Mouse (Mus musculus) lung, postnatal 10 days (tissue): ENCODE data around the gene Gm14137.

ENCODE experiments used
- DNase-seq: peaks from one replicate; pipeline ENCODE4 v3.0.0; 2021

Gm14137 gene

DNA sequence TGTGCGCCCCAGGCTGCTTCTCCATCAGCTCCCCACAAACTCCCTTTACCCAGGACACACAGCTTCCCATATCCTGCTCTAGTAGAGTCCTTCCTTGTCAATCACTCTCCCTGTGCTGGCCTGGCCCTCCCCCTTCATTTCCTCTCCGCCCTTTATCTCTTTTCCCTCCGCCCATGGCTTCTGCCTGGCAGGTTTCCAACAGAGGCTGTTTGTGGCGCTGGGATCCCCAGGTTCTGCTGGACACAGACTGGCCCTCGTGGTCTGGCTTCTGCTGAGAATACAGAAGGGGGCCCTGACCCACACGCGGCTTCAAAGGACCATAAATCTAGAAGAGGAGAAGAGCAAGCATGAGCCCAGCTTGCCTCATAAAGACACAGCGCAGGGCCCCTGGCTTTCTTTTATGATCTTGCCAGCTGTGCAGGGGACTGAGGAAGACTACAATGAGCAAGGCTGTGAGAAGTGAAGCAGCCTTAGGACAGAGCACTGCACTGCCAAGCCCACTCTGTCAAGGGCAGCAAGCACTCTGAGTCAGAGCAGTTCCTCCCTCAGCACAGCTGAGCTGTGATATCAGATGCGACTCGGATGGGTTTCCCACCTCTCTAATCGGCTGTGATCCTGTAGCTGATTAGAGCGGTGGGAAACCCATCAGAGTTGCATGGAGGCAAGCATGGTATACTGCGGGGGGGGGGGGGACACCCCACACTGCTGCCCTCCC, 1.3 kb upstream of the Gm14137 start:
- DNase-seq, result peak; percentile 90

DNA sequence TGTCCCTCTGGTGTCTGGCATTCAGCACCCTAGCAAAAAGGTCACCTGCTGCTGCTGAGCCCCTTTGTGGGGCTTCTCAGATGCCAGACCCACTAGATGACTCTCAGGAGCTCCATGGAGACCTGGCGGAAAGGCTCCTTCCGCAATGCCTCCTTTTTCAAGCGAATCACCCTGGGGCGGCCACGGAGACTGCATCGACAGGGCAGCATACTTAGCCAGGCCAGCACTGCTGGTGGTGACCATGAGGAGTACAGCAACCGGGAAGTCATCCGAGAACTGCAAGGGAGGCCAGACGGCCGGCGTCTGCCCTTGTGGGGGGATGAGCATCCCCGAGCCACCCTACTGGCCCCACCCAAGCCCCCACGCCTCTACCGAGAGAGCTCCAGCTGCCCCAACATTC, 557 bp downstream of the Gm14137 start:
- DNase-seq, result no peak

- DNase-seq, result peak; percentile 36
These were observed 1.3 kb downstream of the Gm14137 start for GRCm38 (mm10) chr2:119175614-119176013.

DNA sequence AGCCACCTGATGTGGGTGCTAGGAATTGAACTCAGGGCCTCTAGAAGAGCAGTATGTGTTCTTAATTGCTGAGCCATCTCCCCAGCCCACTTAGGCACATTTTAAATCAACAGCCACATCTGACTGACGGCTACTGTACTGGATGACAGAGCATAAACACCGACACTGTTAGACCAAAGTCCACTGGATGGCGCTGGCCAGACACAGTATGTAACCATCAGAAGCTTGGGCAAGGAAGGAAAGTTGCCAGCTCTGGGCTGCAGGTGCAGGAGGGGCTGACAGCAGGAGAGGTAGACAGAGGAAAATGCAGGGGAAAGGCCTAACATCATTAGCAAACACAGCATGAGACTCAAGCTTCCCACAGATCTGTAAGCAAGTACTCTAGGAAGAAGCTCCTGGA, 2.5 kb downstream of the Gm14137 start:
- DNase-seq, result no peak

DNA sequence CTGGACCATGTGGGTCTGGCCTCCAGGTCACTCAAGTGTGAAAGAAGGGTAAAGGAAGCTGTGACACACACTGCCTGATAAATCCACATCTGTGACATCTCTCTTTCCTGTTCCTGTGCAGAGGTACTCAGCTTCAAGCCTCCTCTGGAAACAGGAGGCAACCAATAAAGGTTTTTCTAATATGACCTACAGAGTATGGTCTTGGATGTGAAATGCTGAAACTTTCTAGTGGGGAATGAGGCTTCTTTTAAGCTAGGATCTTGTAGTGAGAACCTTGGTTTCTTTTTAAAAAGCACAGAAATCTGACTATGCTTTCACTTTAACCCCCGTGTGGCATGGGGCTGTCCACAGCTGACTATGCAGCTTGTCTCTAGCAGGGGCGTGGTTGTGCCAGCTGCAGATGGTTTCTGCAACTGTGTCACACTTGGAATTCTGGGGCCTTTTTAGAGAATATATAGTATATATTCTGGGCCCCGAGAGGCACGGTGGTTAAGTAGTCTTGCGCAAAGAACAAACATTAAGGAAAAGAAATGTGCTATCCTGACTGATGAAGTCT, 3.2 kb downstream of the Gm14137 start:
- DNase-seq, result no peak

DNA sequence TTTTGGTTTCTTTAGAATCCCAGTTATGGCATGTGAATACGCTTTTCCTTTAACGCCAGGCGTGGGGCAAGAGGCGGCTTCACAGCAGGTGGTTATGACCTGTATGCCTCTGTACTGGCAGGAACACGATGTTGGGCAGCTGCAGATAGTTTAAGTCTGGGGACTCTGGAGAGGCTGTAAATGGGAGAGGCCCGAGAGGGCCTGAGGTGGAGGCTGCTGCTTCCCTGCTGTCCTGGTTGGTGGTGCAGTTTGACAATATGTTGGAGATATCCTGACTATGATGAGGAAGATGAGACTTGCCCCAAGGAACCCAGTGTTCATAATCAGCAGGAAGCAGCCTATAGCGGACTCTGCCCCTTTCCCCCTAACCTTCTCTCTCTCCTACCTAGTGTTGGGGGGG, 8.6 kb downstream of the Gm14137 start:
- no peak for DNase-seq

DNA sequence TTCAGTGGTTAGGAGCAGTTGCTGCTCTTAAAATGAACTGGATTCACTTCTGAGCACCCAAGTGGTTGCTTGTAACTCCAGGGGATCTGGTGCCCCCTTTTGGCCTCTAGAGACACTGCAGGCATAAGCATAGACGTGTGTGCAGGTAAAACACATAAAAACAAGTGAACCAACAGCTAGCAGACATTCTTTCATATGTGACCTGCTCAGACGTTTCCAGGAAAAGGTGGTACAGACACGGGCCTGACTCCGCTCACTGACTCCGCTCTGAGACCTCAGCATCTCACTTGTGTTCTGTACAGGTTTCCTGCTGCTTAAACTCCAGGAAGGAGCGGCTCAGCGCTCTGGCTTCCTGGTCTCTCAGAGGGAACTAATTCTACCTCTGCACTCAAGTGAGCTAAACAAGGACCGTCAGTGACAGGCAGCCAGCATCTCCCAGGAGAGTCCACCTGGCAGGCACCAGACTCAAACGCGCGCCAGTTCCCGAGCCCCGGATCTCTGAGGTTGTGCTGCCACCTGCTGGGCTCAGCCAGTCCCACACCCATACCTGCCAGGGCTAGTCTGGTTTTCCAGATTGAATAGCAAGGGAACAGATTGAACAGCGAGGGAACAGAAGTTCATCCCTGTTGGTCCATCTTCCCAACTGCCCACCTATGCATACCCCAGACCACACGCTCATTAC, 14.9 kb downstream of the Gm14137 start:
- DNase-seq, result peak; percentile 88

DNA sequence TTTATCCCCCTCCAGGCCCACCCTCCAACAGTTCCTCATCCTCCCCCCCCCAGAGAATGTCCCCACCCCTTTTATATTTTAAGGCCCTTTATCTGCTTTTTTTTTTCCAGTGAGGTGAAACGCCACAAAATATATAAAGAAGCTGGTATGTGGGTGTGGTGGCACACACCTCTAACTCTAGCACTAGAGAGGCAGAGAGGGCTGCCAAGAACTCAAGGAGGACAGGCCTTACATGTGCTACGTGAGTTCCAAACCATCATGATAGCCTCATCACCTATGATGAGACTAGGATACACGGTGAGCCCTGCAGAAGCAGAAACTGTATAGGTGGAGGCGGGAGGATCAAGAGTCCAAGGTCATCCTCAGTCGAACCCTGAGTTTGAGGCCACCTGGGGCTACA, 16.7 kb downstream of the Gm14137 start:
- DNase-seq, result no peak

GRCm38 (mm10) chr2:119194140-119194539, 19.8 kb downstream of the Gm14137 start:
- DNase-seq, result no peak

DNA sequence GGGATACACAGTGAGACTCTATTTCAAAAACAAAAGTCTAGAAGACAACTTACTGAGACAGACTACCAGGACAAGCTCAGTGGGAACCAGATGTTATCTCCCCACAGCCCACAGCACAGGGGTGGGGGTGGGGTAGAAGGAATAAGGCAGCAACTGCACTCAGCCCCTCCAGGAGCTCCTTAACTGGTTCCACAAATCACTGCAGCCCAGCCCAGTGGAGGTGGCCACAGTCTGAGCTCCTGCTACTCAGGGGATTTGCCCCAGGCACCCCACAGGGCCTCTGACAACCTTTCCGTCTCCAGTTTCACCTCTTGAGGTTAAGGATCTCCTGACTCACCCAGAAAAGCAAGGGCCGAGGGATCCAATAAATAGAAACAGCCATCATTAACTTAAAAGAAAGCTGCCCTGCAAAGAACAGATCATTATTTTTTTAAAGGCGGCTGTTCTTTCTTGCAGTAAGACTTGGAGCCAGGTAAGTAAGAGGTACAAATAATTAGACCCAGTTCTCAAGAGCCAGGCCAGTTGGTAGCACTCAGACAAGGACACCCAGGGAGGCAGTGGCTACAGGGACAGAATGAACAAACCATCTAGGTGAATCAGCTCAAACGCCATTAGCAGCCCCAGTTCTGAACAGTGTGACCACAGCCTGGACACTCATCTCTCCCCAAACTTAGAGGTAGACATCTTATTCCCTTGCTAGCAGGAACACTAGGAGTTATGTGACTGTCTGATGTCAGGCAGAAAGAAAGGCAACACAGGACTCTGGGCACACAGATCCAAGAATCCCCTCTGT, 22.2 kb downstream of the Gm14137 start:
- DNase-seq, result no peak

DNA sequence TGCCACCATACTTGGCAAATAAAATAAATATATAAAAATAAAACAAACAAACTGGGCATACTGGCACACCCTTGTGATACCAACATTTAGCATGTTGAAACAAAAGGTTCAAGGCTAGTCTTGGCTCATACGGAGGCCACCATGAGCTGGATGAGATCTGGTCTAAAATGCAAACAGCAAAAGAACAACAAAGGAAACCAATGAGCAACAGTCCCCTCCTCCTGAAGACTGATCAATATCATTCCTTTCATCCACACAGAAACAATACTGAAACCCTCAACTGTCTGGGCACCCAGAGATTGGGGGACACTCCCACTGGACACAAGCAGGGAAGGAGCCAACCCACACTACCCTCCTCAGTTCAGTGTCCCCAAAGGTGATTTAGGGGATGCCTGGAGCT, 23.2 kb downstream of the Gm14137 start:
- no peak for DNase-seq

GRCm38 (mm10) chr2:119198049-119198448, 23.7 kb downstream of the Gm14137 start:
- DNase-seq, result no peak

DNA sequence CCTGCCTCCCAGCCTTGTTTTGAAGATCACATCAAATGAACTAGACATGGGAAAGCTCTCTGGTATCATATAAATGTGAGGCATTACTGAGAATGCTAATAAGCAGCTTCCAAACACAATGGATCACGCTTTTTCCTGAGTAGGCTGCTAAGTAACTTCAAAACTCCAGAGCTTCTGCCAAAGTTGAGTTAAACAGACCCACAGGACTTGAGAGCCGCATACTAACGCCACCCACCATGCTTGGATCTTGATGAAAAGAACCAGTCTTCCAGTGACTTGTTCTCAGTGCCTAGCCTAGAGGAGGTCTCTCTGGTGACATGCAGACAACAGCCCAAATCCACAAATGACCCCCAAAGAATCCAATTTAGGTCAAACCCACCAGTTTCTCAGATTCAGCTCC, 24.6 kb downstream of the Gm14137 start:
- DNase-seq, result no peak

- DNase-seq, result peak; percentile 77
These were observed 28.7 kb downstream of the Gm14137 start for GRCm38 (mm10) chr2:119202914-119203453.

- DNase-seq, result peak; percentile 41
These were observed 29.7 kb downstream of the Gm14137 start for GRCm38 (mm10) chr2:119203871-119204460.

- DNase-seq, result peak; percentile 13
These were observed 33.6 kb downstream of the Gm14137 start for GRCm38 (mm10) chr2:119207961-119208343.

DNA sequence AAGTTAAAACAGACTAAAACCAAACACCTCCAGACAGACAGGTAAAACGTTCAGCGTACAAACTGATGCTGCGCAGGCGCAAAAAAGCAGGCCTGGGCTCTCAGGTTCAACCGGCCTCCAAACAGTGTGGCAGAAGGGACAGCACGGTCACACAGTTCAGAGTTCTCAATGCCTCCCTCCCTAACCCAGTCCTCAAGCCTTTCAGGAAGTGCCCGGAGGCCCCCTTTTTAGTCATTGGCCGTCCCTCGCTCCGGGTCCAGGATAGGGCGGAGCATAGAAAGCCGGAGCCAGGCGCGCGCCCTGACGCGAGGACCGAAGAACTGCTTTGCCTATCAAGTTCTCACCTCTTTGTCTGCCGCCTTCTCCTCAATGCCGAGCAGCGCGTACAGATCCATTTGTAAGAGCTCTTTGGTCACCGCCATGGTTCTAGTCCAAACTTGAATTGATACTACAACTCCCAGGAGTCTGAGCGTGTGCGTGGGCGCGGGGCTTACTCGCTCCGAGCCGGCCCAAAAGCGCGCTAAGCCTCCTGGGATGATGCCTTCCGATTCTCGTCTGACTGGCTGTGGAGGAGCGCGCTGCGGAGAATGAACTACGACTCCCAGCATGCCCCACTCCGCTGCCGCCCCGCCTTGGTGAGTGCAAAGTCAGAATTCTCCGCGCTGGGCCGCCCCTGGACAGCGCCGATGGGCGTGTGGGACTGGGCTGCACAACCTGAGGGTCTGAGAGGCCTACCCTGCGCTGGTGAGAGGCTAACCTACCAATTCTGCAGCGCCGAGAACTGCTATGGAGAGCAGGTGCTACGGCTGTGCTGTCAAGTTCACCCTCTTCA, 34.3 kb downstream of the Gm14137 start, which contains the start of the genes Zfyve19 and Dnajc17:
TSS of gene Zfyve19 (plus strand) at position 274 of the 832 bp plus-strand sequence.
TSS of gene Dnajc17 (minus strand) at position 452 of the 832 bp plus-strand sequence.
- peak; percentile 98 for DNase-seq

GRCm38 (mm10) chr2:119209176-119209507, 34.8 kb downstream of the Gm14137 start:
- no peak for DNase-seq
